In genomic region chr12:81920027-81920426, GRCm38 (mm10) we compare ENCODE assay signal across 23 mouse cellular contexts.
A peak's percentile ranks its signal among the peaks of the same experiment; 100 is the strongest.
DNase-seq lines count a peak whose midpoint lies in the region; ATAC-seq and TF ChIP-seq lines count a peak whose summit lies in the region.
"Had no signal": no experiment of that assay in that cellular context is flagged by ENCODE, and none has a peak within 500 bp of the region (broad histone marks: within the 10 kb centered on the region; RNA-seq: fewer than 3 reads in every experiment).

No protein-coding gene starts in this region.

- no peak for ATAC-seq in lung, embryonic 15.5 days (ENCODE audit: borderline replicate concordance, extremely low read depth, low FRiP score, low TSS enrichment)
- peak; percentile 67 for ATAC-seq in lung, postnatal 0 days
- no peak for ATAC-seq in liver, postnatal 0 days
- ATAC-seq in hindbrain, embryonic 12.5 days (ENCODE audit: low FRiP score), result no peak
- ATAC-seq: activated CD4-positive, CD25-positive, alpha-beta regulatory T cell, adult 4 months; forebrain, embryonic 13.5 days; forebrain, embryonic 15.5 days; forebrain, postnatal 0 days; Patski had no signal

- H3K9ac ChIP-seq in lung, embryonic 15.5 days, result no peak overlapping the region
- H3K9ac ChIP-seq in lung, postnatal 0 days (replicated peaks; ENCODE audit: low read depth), result no peak overlapping the region
- H3K9ac ChIP-seq in liver, postnatal 0 days (replicated peaks), result no peak overlapping the region
- no peak overlapping the region for H3K9ac ChIP-seq in hindbrain, embryonic 12.5 days
- H3K9ac ChIP-seq: embryonic facial prominence, embryonic 12.5 days; forebrain, embryonic 13.5 days; forebrain, embryonic 15.5 days; forebrain, postnatal 0 days had no signal

- no peak for TF ChIP-seq EP300 in lung, postnatal 0 days (IDR thresholded peaks at IDR 0.05)
- no peak for TF ChIP-seq EP300 in liver, postnatal 0 days (IDR thresholded peaks at IDR 0.05; ENCODE audit: low read depth)

- H3K27me3 ChIP-seq in lung, embryonic 15.5 days, result no peaks in the 10 kb centered on the region
- H3K27me3 ChIP-seq in lung, postnatal 0 days (replicated peaks; ENCODE audit: insufficient read depth, low read length), result no peaks in the 10 kb centered on the region
- no peaks in the 10 kb centered on the region for H3K27me3 ChIP-seq in liver, postnatal 0 days (ENCODE audit: insufficient read depth, low read length)
- H3K27me3 ChIP-seq in hindbrain, embryonic 12.5 days, result no peaks in the 10 kb centered on the region
- H3K27me3 ChIP-seq: embryonic facial prominence, embryonic 12.5 days; forebrain, embryonic 13.5 days; forebrain, embryonic 15.5 days; Patski had no signal

- WGBS in lung, embryonic 15.5 days, result 77% methylated on average over 10 of the region's 10 CpGs
- WGBS in lung, postnatal 0 days, result 71% methylated on average over 10 of the region's 10 CpGs
- 84% methylated on average over 10 of the region's 10 CpGs for WGBS in liver, postnatal 0 days (ENCODE audit: insufficient replicate concordance)
- 87% methylated on average over 10 of the region's 10 CpGs for WGBS in hindbrain, embryonic 12.5 days

- TF ChIP-seq CTCF in lung, postnatal 0 days (IDR thresholded peaks at IDR 0.05), result no peak
- TF ChIP-seq CTCF in liver, postnatal 0 days (IDR thresholded peaks at IDR 0.05; ENCODE audit: low read depth), result no peak

- H3K9me3 ChIP-seq in lung, embryonic 15.5 days, result no peaks in the 10 kb centered on the region
- no peaks in the 10 kb centered on the region for H3K9me3 ChIP-seq in lung, postnatal 0 days (ENCODE audit: low read length)
- no peaks in the 10 kb centered on the region for H3K9me3 ChIP-seq in liver, postnatal 0 days (ENCODE audit: low read length)
- H3K9me3 ChIP-seq in hindbrain, embryonic 12.5 days (replicated peaks), result no peaks in the 10 kb centered on the region
- H3K9me3 ChIP-seq: embryonic facial prominence, embryonic 10.5 days; embryonic facial prominence, embryonic 12.5 days; forebrain, embryonic 13.5 days; forebrain, embryonic 15.5 days had no signal

- no peak for DNase-seq in lung, postnatal 14 days
- peak; percentile 65 for DNase-seq in lung, postnatal 0 days (ENCODE audit: low spot score)
- no peak for DNase-seq in lung, postnatal 4 days
- DNase-seq in Muller cell, postnatal 12 days (ENCODE audit: inconsistent ontology term), result peak; percentile 16
- DNase-seq in brain, adult 2 months (ENCODE audit: low read depth, low spot score), result peak; percentile 50
- no peak for DNase-seq in liver, postnatal 0 days
- DNase-seq: adrenal gland, adult 8-10 months; adrenal gland, postnatal 14 days; adrenal gland, postnatal 36 days; cerebellum, adult 11-12 months; cerebellum, adult 2 months; cerebellum, adult 9-10 months; cerebellum, postnatal 10 days; cerebellum, postnatal 25 days; forebrain, postnatal 0 days had no signal

- H3K27ac ChIP-seq in lung, embryonic 15.5 days, result 0 out of 2 replicates have a peak overlapping the region, but pooled peaks have one; percentile 3
- peak overlapping the region; percentile 43; the same call in 1 of the 2 replicates for H3K27ac ChIP-seq in lung, postnatal 0 days (ENCODE audit: low read length)
- no peak overlapping the region for H3K27ac ChIP-seq in liver, postnatal 0 days (ENCODE audit: low read depth)
- H3K27ac ChIP-seq in hindbrain, embryonic 12.5 days, result no peak overlapping the region
- H3K27ac ChIP-seq: embryonic facial prominence, embryonic 10.5 days; embryonic facial prominence, embryonic 12.5 days; forebrain, embryonic 13.5 days; forebrain, embryonic 15.5 days had no signal

- H3K4me3 ChIP-seq in lung, embryonic 15.5 days, result no peak overlapping the region
- H3K4me3 ChIP-seq in lung, postnatal 0 days (ENCODE audit: low read depth, low read length), result no peak overlapping the region
- no peak overlapping the region for H3K4me3 ChIP-seq in liver, postnatal 0 days (ENCODE audit: low read depth, low read length)
- H3K4me3 ChIP-seq in hindbrain, embryonic 12.5 days, result no peak overlapping the region
- H3K4me3 ChIP-seq: embryonic facial prominence, embryonic 10.5 days; embryonic facial prominence, embryonic 12.5 days; forebrain, embryonic 13.5 days; forebrain, embryonic 15.5 days had no signal

- H3K36me3 ChIP-seq in lung, embryonic 15.5 days, result peaks cover 11% of the 10 kb centered on the region
- H3K36me3 ChIP-seq in lung, postnatal 0 days (ENCODE audit: insufficient read depth, low read length), result peaks cover 18% of the 10 kb centered on the region; the same call in 1 of the 2 replicates
- H3K36me3 ChIP-seq in liver, postnatal 0 days (replicated peaks; ENCODE audit: insufficient read depth, low read length), result 0 out of 2 replicates have a peak, but pooled peaks cover 15% of the 10 kb centered on the region
- peaks cover 25% of the 10 kb centered on the region for H3K36me3 ChIP-seq in hindbrain, embryonic 12.5 days

- H3K4me1 ChIP-seq in lung, embryonic 15.5 days, result no peaks in the 10 kb centered on the region
- H3K4me1 ChIP-seq in lung, postnatal 0 days (ENCODE audit: insufficient read depth, low read depth, low read length), result no peaks in the 10 kb centered on the region
- no peaks in the 10 kb centered on the region for H3K4me1 ChIP-seq in liver, postnatal 0 days (ENCODE audit: insufficient read depth)
- no peaks in the 10 kb centered on the region for H3K4me1 ChIP-seq in hindbrain, embryonic 12.5 days
- H3K4me1 ChIP-seq: embryonic facial prominence, embryonic 10.5 days; embryonic facial prominence, embryonic 12.5 days; forebrain, embryonic 13.5 days; forebrain, embryonic 15.5 days had no signal

- no peak overlapping the region for H3K4me2 ChIP-seq in lung, embryonic 15.5 days
- H3K4me2 ChIP-seq in lung, postnatal 0 days (replicated peaks; ENCODE audit: low read depth, low read length), result no peak overlapping the region
- no peak overlapping the region for H3K4me2 ChIP-seq in liver, postnatal 0 days (ENCODE audit: low read depth, low read length)
- H3K4me2 ChIP-seq in hindbrain, embryonic 12.5 days (replicated peaks), result no peak overlapping the region
- H3K4me2 ChIP-seq: embryonic facial prominence, embryonic 12.5 days; forebrain, embryonic 13.5 days; forebrain, embryonic 15.5 days had no signal

Comparison
In these comparisons a context has a peak if more than half of its experiments do, and no peak if none do; other contexts are left out.
1. DNase-seq: peak in lung, postnatal 0 days (single experiment), Muller cell, postnatal 12 days (single experiment) and brain, adult 2 months (single experiment); none in lung, postnatal 14 days (single experiment), lung, postnatal 4 days (0 of 2) and liver, postnatal 0 days (single experiment).
2. H3K27ac ChIP-seq: peak in lung, embryonic 15.5 days (single experiment) and lung, postnatal 0 days (single experiment); none in liver, postnatal 0 days (single experiment) and hindbrain, embryonic 12.5 days (single experiment).